Mouse (Mus musculus) lung, postnatal 0 days (tissue): Measurements from ENCODE around the gene Myl9.

Experiments used
- CTCF ChIP-seq: IDR thresholded peaks from 2 replicates; pipeline ENCODE4 v1.5.1; 2016; ENCODE audit warnings: antibody characterized with exemption, mild to moderate bottlenecking
- EP300 ChIP-seq: IDR thresholded peaks from 2 replicates; pipeline ENCODE4 v1.6.1; 2016; ENCODE audit warnings: antibody characterized with exemption, mild to moderate bottlenecking, control low read depth

- TF ChIP-seq CTCF (no peak), EP300 (no peak)
Measured at GRCm38 (mm10) chr2:156774035-156774737, 1.0 kb upstream of the Myl9 start.
